Mouse (Mus musculus) cortical plate, adult 2 months (tissue): ENCODE measurements around the gene Efcab11. TPM values are rescaled to one million over a fixed set of nuclear protein-coding genes. Genes with fewer than 3 reads are reported as not detected.

Source experiments
- H3K27ac ChIP-seq: fragments of 200-500 bp; 2 replicates; pipeline ENCODE4 v1.5.1; 2012; ENCODE audit warnings: low read length, control low read depth, inconsistent platforms; ENCODE audit not compliant: insufficient read depth
- H3K4me1 ChIP-seq: fragments of 200-500 bp; 2 replicates; pipeline ENCODE4 v1.6.1; 2011; ENCODE audit warnings: low read length; ENCODE audit not compliant: control insufficient read depth, insufficient read depth
- H3K4me3 ChIP-seq: fragments of 200-500 bp; 2 replicates; pipeline ENCODE4 v1.5.1; 2011; ENCODE audit warnings: mild to moderate bottlenecking, low read length, control low read depth; ENCODE audit not compliant: insufficient read depth
- CTCF ChIP-seq: fragments of 200-500 bp; IDR thresholded peaks from 2 replicates; pipeline ENCODE4 v1.5.1; 2011; ENCODE audit warnings: mild to moderate bottlenecking, control low read depth, low read length; ENCODE audit not compliant: insufficient read depth; ENCODE audit errors: extremely low read depth
- POLR2A ChIP-seq: fragments of 200-500 bp; IDR thresholded peaks from 2 replicates; pipeline ENCODE4 v1.6.1; 2011; ENCODE audit warnings: mild to moderate bottlenecking, low read length, control low read depth; ENCODE audit not compliant: insufficient read depth; ENCODE audit errors: extremely low read depth
- polyA plus RNA-seq: library from polyadenylated mRNA; depleted of rRNA; stranded (reverse); fragments of >200 nt; gene quantifications from 2 replicates; pipeline ENCODE4 v1.2.3, GENCODE M21; 2012; rRNA removed

The Efcab11 gene
- 0.26 and 0.75 TPM in 2 replicates for polyA plus RNA-seq

- H3K4me1 ChIP-seq = no peaks in the 10 kb centered on the region; the same call in 1 of the 2 replicates
- H3K27ac ChIP-seq = peak within 1 kb of the TSS; percentile 2; the same call in 1 of the 2 replicates
- TF ChIP-seq CTCF = no peak
- no peak for TF ChIP-seq POLR2A
- H3K4me3 ChIP-seq = peak within 1 kb of the TSS; percentile 99
These were observed at the start of gene Efcab11, which contains the start of gene Tdp1 for GRCm38 (mm10) chr12:99884269-99885261. Gene Efcab11, minus strand, starts transcription at chr12:99884439. Gene Tdp1, plus strand, starts transcription at chr12:99884517.

DNA sequence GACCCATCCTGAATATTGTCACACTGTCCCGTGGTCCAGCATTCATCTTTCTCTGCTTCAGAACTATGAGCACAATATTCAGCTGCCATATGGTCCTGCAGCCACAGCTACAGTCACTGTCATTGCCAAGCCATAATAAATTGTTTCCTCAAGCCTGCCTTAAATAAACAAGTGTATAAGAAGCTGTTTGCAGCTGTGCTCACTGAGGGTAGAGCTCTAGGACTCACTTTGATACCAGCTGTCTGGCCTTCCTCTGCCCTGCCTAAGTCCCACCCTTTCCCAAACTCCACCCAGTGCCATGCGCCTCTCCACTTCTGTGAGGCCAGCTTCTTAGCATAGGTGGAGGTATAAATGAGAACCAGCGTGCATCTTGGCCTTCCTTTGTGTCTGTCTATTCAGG lies 49.4 kb upstream of the Efcab11 start:
- TF ChIP-seq POLR2A = no peak
- no peak for TF ChIP-seq CTCF
- no peak overlapping the region for H3K4me3 ChIP-seq
- H3K4me1 ChIP-seq = peaks cover 10% of the 10 kb centered on the region
- no peak overlapping the region for H3K27ac ChIP-seq

DNA sequence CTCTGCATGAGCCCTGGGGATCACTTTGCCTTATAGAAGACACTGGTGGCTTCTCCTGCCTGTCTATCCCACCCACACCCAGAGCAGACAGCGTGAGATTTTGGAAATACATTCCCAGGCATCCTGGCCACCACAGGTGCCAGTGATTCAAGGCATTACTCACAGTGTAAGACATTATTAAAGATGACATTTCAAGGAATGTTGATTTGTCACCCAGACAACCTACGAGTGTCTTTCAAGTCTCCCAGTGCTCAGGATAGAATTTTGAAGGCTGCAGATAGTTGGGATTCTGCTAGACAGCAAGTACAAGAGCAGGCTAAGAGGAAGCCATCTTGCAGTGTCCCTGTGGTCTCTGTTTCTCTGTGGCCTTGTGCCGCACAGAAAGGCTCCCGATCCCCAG lies 48.0 kb upstream of the Efcab11 start:
- TF ChIP-seq CTCF = no peak
- no peak for TF ChIP-seq POLR2A
- Histone ChIP-seq H3K4me1 (peaks cover 11% of the 10 kb centered on the region), H3K4me3 (no peak overlapping the region), H3K27ac (no peak overlapping the region)

DNA sequence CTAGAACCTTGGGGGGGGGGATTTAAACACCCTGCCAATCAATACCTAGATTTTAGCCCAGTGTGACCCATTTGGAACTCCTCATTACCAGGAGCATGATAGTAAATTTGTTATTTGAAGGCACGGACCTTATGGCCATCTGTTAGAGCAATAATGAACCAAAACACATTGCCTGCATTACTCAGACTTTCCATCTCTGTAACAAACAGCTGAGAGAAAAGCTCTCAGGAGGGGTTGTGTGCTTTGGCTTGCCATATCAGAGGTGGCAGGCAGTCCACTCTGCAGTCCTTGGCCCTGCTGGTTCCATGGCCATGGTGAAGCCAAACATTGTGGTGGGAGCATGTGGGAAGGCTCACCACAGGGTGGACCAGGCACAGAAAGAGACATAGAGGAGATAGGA lies 44.9 kb upstream of the Efcab11 start:
- TF ChIP-seq POLR2A = no peak
- no peak for TF ChIP-seq CTCF
- H3K4me1 ChIP-seq = peaks cover 11% of the 10 kb centered on the region
- H3K27ac ChIP-seq = no peak overlapping the region
- no peak overlapping the region for H3K4me3 ChIP-seq

DNA sequence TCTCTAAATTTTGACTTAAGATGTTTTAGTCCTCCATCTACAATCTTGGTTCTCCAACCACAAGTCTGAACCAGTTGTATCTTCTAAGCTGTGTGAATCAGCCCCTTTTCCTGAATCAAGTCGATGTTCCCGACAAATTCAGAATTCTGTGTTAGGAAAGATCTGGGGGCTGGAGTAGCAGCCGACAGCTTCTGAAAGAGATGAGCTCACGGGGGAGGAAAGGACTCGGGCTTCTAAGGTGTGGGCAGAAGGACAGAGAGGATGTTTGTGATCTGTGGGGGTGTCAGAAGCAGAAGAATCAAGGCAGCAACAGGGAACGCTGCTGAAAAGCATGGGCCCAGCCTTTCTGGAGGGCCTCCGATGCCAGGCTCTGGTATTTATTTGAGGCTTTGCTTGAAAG lies 44.1 kb upstream of the Efcab11 start:
- no peak overlapping the region for H3K27ac ChIP-seq
- no peak overlapping the region for H3K4me3 ChIP-seq
- TF ChIP-seq POLR2A = no peak
- TF ChIP-seq CTCF = no peak
- peaks cover 15% of the 10 kb centered on the region for H3K4me1 ChIP-seq

DNA sequence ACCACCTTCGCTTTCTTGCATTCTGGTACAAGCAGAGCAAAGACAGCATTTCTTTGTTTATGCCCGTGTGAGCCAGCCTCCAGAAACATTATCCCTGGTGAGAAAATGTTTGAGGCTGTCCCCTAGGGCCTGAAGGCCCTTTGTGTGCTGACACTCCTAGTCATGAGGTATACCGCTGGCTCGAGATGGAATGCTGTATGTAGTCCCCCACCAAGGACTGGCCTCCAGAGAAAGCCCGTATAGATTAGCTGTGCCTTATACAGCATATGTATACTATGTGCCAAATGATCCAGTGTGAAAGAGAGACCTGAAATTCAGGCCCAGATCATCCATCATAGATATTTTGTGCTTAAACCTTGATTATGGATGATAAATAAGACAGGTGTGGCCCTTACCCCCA lies 39.5 kb upstream of the Efcab11 start:
- Histone ChIP-seq H3K4me3 (no peak overlapping the region), H3K4me1 (peaks cover 9% of the 10 kb centered on the region; the same call in 1 of the 2 replicates), H3K27ac (no peak overlapping the region; the same call in 1 of the 2 replicates)
- TF ChIP-seq CTCF (no peak), POLR2A (no peak)

DNA sequence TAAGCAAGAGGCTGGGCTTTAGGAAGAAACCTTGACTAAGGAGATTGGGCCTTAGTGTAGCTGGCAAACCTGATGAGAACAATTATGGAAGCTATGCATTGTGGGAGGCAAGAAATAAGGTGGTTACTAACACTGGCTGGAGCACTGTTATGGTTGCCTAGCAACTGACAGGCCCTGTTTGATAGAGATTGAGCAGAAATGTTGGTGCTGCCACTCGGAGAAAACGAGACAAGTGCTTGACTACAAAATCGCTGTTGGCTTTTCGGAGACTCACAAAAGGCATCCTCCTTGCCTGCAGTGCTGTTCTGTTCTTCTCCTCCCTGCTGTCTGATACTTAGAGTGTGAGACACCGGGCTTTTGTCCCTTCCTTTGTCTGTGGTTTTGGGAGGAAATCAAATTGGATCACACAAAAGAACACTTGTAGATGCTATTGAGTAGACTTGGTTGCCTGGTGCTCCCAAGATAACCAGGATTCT lies 38.9 kb upstream of the Efcab11 start:
- Histone ChIP-seq H3K4me1 (peaks cover 9% of the 10 kb centered on the region; the same call in 1 of the 2 replicates), H3K4me3 (no peak overlapping the region), H3K27ac (peak overlapping the region; percentile 70)
- 0 out of 2 replicates have a peak, but pooled peaks have one; percentile 16 for TF ChIP-seq POLR2A
- no peak for TF ChIP-seq CTCF

DNA sequence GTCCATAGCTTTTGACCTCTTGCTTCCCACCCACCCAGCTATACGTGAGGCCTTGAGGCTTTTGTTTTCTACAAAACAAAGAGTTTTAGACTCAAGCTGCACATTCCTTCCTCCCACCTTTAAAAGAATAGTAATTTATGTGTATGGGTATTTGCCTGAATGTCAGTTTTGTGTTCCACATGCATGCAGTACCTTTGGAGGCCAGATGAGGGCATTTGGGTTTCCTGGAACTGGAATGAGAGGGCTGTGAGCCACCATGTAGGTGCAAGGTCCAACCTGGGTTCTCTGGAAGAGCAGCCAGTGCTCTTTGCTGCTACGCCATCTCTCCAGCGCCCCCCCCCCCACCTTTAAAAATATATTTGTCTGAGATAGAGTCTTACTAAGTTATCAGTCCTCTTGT lies 36.8 kb upstream of the Efcab11 start:
- no peak overlapping the region for H3K27ac ChIP-seq
- TF ChIP-seq CTCF (no peak), POLR2A (no peak)
- H3K4me1 ChIP-seq = peaks cover 10% of the 10 kb centered on the region
- no peak overlapping the region for H3K4me3 ChIP-seq

DNA sequence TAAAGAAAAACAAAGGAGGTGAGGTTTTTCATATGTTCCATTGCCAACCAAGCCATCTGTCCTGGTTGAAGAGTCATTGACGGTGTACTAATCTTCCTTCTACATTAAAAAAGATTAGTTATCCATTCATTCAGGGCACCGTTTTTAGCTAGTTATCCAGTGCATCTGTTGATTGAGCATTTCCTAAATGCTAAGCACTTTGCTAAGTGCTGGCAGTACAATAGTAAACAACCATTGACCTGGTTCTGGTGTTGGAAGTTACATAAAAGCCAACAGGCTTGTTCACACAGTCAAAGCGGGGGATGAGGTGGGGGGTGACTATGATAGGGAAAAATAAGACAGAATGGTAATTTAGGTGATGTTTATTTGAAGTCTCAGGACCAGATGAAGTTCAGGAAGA lies 35.4 kb upstream of the Efcab11 start:
- no peak overlapping the region for H3K4me3 ChIP-seq
- H3K4me1 ChIP-seq = peaks cover 10% of the 10 kb centered on the region
- H3K27ac ChIP-seq = no peak overlapping the region
- TF ChIP-seq CTCF (no peak), POLR2A (no peak)

DNA sequence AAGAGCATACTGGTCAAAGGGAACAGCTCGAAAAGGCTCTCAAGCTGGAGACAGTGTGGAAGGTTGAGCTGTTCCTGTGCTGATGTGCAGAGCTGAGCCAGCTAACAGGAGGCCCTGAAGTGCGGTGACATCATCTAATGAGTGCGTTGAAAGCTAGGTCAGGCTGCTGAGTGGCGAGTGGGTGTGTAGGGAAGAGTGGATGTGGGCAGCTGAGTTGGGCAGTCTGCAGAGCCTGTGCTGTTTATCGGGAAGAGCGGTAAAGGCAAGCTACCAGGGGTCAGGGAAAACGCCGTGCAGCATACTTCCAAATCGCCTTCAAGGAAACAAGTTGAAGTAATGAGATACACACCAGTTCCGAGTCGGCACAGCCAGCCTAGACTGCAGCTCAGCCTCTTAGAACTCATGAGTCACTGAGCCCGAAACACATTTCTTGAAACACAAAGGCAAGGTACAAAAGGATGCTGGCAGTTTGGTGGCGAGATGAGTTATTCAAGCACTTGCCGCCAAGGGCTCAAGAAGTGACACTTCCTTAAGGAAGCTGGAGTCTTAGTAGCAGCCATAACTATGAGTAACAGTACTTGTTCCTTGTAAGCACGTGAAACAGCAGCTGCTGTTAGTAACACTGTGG lies 33.7 kb upstream of the Efcab11 start:
- no peak for TF ChIP-seq CTCF
- TF ChIP-seq POLR2A = 0 out of 2 replicates have a peak, but pooled peaks have one; percentile 13
- Histone ChIP-seq H3K4me1 (peaks cover 3% of the 10 kb centered on the region), H3K4me3 (no peak overlapping the region), H3K27ac (no peak overlapping the region)
